Mouse (Mus musculus): ENCODE measurements around the gene Agmo. TPM values are rescaled to one million over a fixed set of nuclear protein-coding genes. Genes with fewer than 3 reads are reported as not detected.

Gene Agmo
- polyA plus RNA-seq, 2 experiments, result 0.30 to 0.70 TPM

GRCm38 (mm10) chr12:37498871-37499270, 257.4 kb downstream of the Agmo start:
- Histone ChIP-seq H3K4me1 (ENCODE audit: control insufficient read depth, insufficient read depth, low read length) (no peaks in the 10 kb centered on the region), H3K27me3 (ENCODE audit: control insufficient read depth, insufficient read depth, low read length) (no peaks in the 10 kb centered on the region), H3K9ac (ENCODE audit: low read depth, low read length, severe bottlenecking) (no peak overlapping the region), H3K9me3 (ENCODE audit: control insufficient read depth, low read length) (no peaks in the 10 kb centered on the region), H3K27ac (replicated peaks; ENCODE audit: low read depth, low read length) (no peak overlapping the region), H3K36me3 (ENCODE audit: control insufficient read depth, insufficient read depth, low read length) (no peaks in the 10 kb centered on the region), H3K4me2 (replicated peaks; ENCODE audit: low read depth, low read length, severe bottlenecking) (no peak overlapping the region), H3K4me3 (replicated peaks; ENCODE audit: low read length) (no peak overlapping the region)
- DNase-seq (ENCODE audit: low spot score) (peak; percentile 16), ATAC-seq (ENCODE audit: low FRiP score, low read depth) (no peak)
- 72% methylated on average over 3 of the region's 3 CpGs for WGBS
- no peak for TF ChIP-seq POLR2A (IDR thresholded peaks at IDR 0.05; ENCODE audit: borderline replicate concordance, extremely low read depth, insufficient read depth, insufficient read length)

- H3K4me1 ChIP-seq (ENCODE audit: control insufficient read depth, insufficient read depth, low read length), result no peaks in the 10 kb centered on the region
- no peaks in the 10 kb centered on the region for H3K27me3 ChIP-seq (ENCODE audit: control insufficient read depth, insufficient read depth, low read length)
- no peaks in the 10 kb centered on the region for H3K36me3 ChIP-seq (ENCODE audit: control insufficient read depth, insufficient read depth, low read length)
- no peaks in the 10 kb centered on the region for H3K9me3 ChIP-seq (ENCODE audit: control insufficient read depth, low read length)
- 49% methylated on average over 1 of the region's 1 CpGs for WGBS
- H3K9ac ChIP-seq (ENCODE audit: low read depth, low read length, severe bottlenecking), result no peak overlapping the region
- no peak overlapping the region for H3K4me3 ChIP-seq (replicated peaks; ENCODE audit: low read length)
- no peak for TF ChIP-seq POLR2A (IDR thresholded peaks at IDR 0.05; ENCODE audit: borderline replicate concordance, extremely low read depth, insufficient read depth, insufficient read length)
- H3K27ac ChIP-seq (replicated peaks; ENCODE audit: low read depth, low read length), result no peak overlapping the region
- ATAC-seq (ENCODE audit: low FRiP score, low read depth), result no peak
- no peak overlapping the region for H3K4me2 ChIP-seq (replicated peaks; ENCODE audit: low read depth, low read length, severe bottlenecking)
- DNase-seq (ENCODE audit: low spot score), result no peak
Measured at GRCm38 (mm10) chr12:37507406-37507805, 266.0 kb downstream of the Agmo start.

GRCm38 (mm10) chr12:37507826-37508225, 266.4 kb downstream of the Agmo start:
- H3K27ac ChIP-seq (replicated peaks; ENCODE audit: low read depth, low read length), result no peak overlapping the region
- no peak for DNase-seq (ENCODE audit: low spot score)
- 51% methylated on average over 2 of the region's 2 CpGs for WGBS
- H3K9ac ChIP-seq (ENCODE audit: low read depth, low read length, severe bottlenecking), result no peak overlapping the region
- H3K4me2 ChIP-seq (replicated peaks; ENCODE audit: low read depth, low read length, severe bottlenecking), result no peak overlapping the region
- no peaks in the 10 kb centered on the region for H3K4me1 ChIP-seq (ENCODE audit: control insufficient read depth, insufficient read depth, low read length)
- no peak for TF ChIP-seq POLR2A (IDR thresholded peaks at IDR 0.05; ENCODE audit: borderline replicate concordance, extremely low read depth, insufficient read depth, insufficient read length)
- H3K9me3 ChIP-seq (ENCODE audit: control insufficient read depth, low read length), result no peaks in the 10 kb centered on the region
- no peak for ATAC-seq (ENCODE audit: low FRiP score, low read depth)
- H3K4me3 ChIP-seq (replicated peaks; ENCODE audit: low read length), result no peak overlapping the region
- H3K27me3 ChIP-seq (ENCODE audit: control insufficient read depth, insufficient read depth, low read length), result no peaks in the 10 kb centered on the region
- H3K36me3 ChIP-seq (ENCODE audit: control insufficient read depth, insufficient read depth, low read length), result no peaks in the 10 kb centered on the region

GRCm38 (mm10) chr12:37521772-37522171, 280.3 kb downstream of the Agmo start:
- Histone ChIP-seq H3K9ac (ENCODE audit: low read depth, low read length, severe bottlenecking) (no peak overlapping the region), H3K4me1 (ENCODE audit: control insufficient read depth, insufficient read depth, low read length) (no peaks in the 10 kb centered on the region), H3K27ac (replicated peaks; ENCODE audit: low read depth, low read length) (no peak overlapping the region), H3K4me3 (replicated peaks; ENCODE audit: low read length) (no peak overlapping the region), H3K36me3 (ENCODE audit: control insufficient read depth, insufficient read depth, low read length) (no peaks in the 10 kb centered on the region), H3K9me3 (ENCODE audit: control insufficient read depth, low read length) (peaks cover 8% of the 10 kb centered on the region), H3K27me3 (ENCODE audit: control insufficient read depth, insufficient read depth, low read length) (no peaks in the 10 kb centered on the region), H3K4me2 (replicated peaks; ENCODE audit: low read depth, low read length, severe bottlenecking) (no peak overlapping the region)
- no peak for DNase-seq (ENCODE audit: low spot score)
- TF ChIP-seq POLR2A (IDR thresholded peaks at IDR 0.05; ENCODE audit: borderline replicate concordance, extremely low read depth, insufficient read depth, insufficient read length), result no peak
- 80% methylated on average over 1 of the region's 1 CpGs for WGBS
- no peak for ATAC-seq (ENCODE audit: low FRiP score, low read depth)

GRCm38 (mm10) chr12:37524662-37525061, 283.2 kb downstream of the Agmo start:
- 86% methylated on average over 3 of the region's 3 CpGs for WGBS
- H3K4me3 ChIP-seq (replicated peaks; ENCODE audit: low read length), result no peak overlapping the region
- H3K27ac ChIP-seq (replicated peaks; ENCODE audit: low read depth, low read length), result no peak overlapping the region
- DNase-seq (ENCODE audit: low spot score) (no peak), ATAC-seq (ENCODE audit: low FRiP score, low read depth) (no peak)
- no peak overlapping the region for H3K4me2 ChIP-seq (replicated peaks; ENCODE audit: low read depth, low read length, severe bottlenecking)
- H3K9ac ChIP-seq (ENCODE audit: low read depth, low read length, severe bottlenecking), result no peak overlapping the region
- peaks cover 8% of the 10 kb centered on the region for H3K9me3 ChIP-seq (ENCODE audit: control insufficient read depth, low read length)
- no peak for TF ChIP-seq POLR2A (IDR thresholded peaks at IDR 0.05; ENCODE audit: borderline replicate concordance, extremely low read depth, insufficient read depth, insufficient read length)
- no peaks in the 10 kb centered on the region for H3K4me1 ChIP-seq (ENCODE audit: control insufficient read depth, insufficient read depth, low read length)
- H3K27me3 ChIP-seq (ENCODE audit: control insufficient read depth, insufficient read depth, low read length), result no peaks in the 10 kb centered on the region
- H3K36me3 ChIP-seq (ENCODE audit: control insufficient read depth, insufficient read depth, low read length), result no peaks in the 10 kb centered on the region

- H3K27ac ChIP-seq (replicated peaks; ENCODE audit: low read depth, low read length), result no peak overlapping the region
- H3K27me3 ChIP-seq (ENCODE audit: control insufficient read depth, insufficient read depth, low read length), result no peaks in the 10 kb centered on the region
- ATAC-seq (ENCODE audit: low FRiP score, low read depth) (peak; percentile 76), DNase-seq (ENCODE audit: low spot score) (peak; percentile 78)
- H3K36me3 ChIP-seq (ENCODE audit: control insufficient read depth, insufficient read depth, low read length), result no peaks in the 10 kb centered on the region
- no peak overlapping the region for H3K4me3 ChIP-seq (replicated peaks; ENCODE audit: low read length)
- no peak for TF ChIP-seq POLR2A (IDR thresholded peaks at IDR 0.05; ENCODE audit: borderline replicate concordance, extremely low read depth, insufficient read depth, insufficient read length)
- no peak overlapping the region for H3K4me2 ChIP-seq (replicated peaks; ENCODE audit: low read depth, low read length, severe bottlenecking)
- H3K9me3 ChIP-seq (ENCODE audit: control insufficient read depth, low read length), result no peaks in the 10 kb centered on the region
- H3K9ac ChIP-seq (ENCODE audit: low read depth, low read length, severe bottlenecking), result no peak overlapping the region
- H3K4me1 ChIP-seq (ENCODE audit: control insufficient read depth, insufficient read depth, low read length), result no peaks in the 10 kb centered on the region
- WGBS, result 8% methylated on average over 1 of the region's 1 CpGs
Measured at GRCm38 (mm10) chr12:37540994-37541393, 299.6 kb downstream of the Agmo start.
